Mouse (Mus musculus) adrenal gland, postnatal 10 days (tissue): ENCODE data around the gene Creg2. TPM values are rescaled to one million over a fixed set of nuclear protein-coding genes. Genes with fewer than 3 reads are reported as not detected.
A peak's percentile ranks its signal among the peaks of the same experiment; 100 is the strongest.
"Not testable (repeated sequence)": the region's sequence is repeated elsewhere in the genome, so short reads cannot be mapped to it uniquely, and the experiment has no call there.

Experiments
- DNase-seq: peaks from one replicate; pipeline ENCODE4 v3.0.0; 2021; ENCODE audit warnings: mixed read lengths
- long read RNA-seq, 2 experiments: library from polyadenylated mRNA; stranded (forward); transcript quantifications; one replicate each; pipeline ENCODE4 v2.0.0; 2021
- total RNA-seq, 2 experiments: library from RNA; stranded (reverse); gene quantifications; 2 replicates each; pipeline ENCODE4 v1.2.3; 2021

Creg2 gene
- total RNA-seq: 1 to 10 TPM in 1 of 2 experiments, under 1 TPM in 1; 0.36 to 1.1 TPM
- long read RNA-seq, experiment 1: 0 reads
- long read RNA-seq, experiment 2: 0 reads

DNA sequence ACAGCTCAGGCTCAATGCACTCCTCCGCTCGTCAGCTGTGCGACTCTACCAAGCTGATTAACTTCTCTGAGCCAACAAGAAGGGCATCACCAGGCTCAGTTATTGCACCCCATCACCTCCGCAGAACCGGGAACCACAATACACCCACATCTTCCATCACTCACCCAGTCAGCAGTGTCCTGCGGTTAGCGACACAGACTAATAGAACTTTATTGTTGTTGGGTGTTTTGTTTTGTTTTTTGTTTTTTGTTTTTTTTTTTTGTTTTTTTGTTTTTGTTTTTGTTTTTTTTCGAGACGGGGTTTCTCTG lies at the start of gene Creg2:
Gene Creg2 (minus strand): TSS at position 234 of the 308 bp plus-strand sequence.
- no peak for DNase-seq

- no peak for DNase-seq
These were observed 49.5 kb upstream of the Creg2 start for GRCm38 (mm10) chr1:39700599-39701273.

DNA sequence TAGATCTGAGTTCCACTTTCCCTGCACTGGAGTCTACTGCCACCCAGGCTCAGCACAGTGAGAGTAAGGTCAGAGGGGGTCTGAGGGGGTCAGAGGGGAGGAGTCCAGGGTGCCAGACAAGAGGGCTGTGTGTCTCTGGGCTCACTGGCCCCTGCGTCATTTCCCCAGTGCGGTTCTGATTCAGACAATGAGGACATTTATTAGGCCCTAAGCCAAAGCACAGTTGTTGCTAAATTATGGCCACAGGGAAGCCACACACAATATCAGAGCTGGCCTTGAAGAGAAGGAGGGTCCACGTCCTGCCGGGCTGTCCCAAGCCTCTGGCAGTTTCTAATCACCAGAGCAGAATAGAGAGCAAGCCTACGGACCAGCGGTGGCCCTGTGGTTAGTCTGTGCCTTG lies 47.2 kb upstream of the Creg2 start:
- peak; percentile 67 for DNase-seq

GRCm38 (mm10) chr1:39695198-39695597 lies 43.9 kb upstream of the Creg2 start:
- no peak for DNase-seq

- DNase-seq: no peak
These were observed 43.5 kb upstream of the Creg2 start for GRCm38 (mm10) chr1:39694756-39695155.

- DNase-seq: no peak
These were observed 40.7 kb upstream of the Creg2 start for GRCm38 (mm10) chr1:39691974-39692373.

- no peak for DNase-seq
These were observed 39.8 kb upstream of the Creg2 start for GRCm38 (mm10) chr1:39691061-39691460.

GRCm38 (mm10) chr1:39688573-39688972 lies 37.3 kb upstream of the Creg2 start:
- DNase-seq: no peak

- DNase-seq: no peak
These were observed 36.0 kb upstream of the Creg2 start for GRCm38 (mm10) chr1:39687279-39687678.

- peak; percentile 84 for DNase-seq
These were observed 34.6 kb upstream of the Creg2 start for GRCm38 (mm10) chr1:39685841-39686240.

DNA sequence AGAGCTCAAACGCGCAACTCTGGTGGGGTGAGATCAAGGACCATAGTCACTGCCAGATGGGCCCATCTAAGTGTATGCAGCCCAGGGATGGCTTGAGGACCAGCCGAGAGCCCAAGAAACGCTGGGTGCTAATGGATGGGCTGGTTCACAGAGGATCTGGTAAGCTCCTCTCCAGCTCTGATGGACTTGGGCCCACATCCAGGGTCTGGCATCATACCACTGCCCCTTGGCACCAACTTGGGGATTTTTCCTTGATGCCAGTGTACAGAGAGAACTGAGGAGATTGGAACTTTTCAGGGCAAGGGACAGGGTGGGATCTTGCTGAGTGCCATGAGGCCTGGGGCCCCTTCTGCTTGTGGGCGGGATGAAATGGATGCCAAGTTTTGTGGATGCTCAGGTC lies 30.4 kb upstream of the Creg2 start:
- DNase-seq: no peak

GRCm38 (mm10) chr1:39680546-39680945 lies 29.3 kb upstream of the Creg2 start:
- no peak for DNase-seq

DNA sequence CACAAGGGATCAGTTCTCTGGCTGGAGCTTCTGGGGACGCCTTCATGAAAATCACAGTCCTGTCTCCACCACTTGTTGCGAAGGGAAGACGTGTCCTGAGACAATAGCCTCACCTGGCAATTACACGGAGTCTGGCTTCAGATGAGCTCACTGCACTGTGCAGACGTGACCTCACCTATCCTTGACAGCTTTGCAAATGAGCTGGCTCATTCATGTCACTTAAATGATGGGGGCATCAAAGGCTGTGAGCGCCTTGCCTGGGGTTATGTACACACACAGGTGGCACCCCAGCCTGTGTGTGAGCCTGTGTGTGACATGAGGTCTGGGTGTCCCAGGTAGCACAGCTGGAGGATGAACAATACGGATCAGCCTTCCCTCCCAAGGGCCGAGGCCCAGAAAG lies 27.6 kb upstream of the Creg2 start:
- DNase-seq: no peak

- no peak for DNase-seq
These were observed 25.1 kb upstream of the Creg2 start for GRCm38 (mm10) chr1:39676221-39676876.

DNA sequence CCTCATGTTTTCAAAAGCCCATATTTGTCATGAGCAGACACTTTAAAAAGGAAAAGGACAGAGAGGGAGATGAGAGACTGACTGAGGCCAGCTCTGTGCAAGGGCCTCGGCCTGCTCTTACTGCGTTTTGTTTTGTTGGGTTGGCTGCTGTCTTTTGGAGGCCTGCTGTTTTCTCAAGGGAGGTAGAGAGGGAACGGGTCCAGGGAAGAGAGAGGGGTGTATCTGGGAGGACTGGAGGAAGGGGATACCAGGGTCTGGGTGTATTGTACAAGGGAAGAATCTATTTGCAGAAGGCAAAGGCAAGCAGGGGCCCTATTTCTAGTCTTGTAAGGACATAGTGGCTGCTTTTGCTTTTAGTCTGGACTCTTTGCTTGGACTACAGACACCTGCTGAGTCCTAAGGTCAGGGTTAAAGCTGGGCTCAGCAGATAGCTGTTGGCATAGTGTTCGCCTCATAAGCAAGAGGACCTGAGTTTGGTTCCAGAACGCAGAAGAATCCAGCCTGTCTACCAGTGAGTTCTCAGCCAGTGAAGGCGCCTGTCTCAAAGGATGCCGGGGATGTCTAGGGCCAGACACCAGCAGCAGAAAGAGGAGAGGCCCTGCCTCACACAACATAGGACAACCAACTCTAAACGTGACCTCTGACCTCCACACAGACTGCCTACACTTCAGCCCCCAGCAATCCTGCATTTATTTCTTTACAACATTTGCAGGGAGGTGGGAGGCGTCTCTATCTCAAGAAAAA lies 21.3 kb upstream of the Creg2 start:
- no peak for DNase-seq

DNA sequence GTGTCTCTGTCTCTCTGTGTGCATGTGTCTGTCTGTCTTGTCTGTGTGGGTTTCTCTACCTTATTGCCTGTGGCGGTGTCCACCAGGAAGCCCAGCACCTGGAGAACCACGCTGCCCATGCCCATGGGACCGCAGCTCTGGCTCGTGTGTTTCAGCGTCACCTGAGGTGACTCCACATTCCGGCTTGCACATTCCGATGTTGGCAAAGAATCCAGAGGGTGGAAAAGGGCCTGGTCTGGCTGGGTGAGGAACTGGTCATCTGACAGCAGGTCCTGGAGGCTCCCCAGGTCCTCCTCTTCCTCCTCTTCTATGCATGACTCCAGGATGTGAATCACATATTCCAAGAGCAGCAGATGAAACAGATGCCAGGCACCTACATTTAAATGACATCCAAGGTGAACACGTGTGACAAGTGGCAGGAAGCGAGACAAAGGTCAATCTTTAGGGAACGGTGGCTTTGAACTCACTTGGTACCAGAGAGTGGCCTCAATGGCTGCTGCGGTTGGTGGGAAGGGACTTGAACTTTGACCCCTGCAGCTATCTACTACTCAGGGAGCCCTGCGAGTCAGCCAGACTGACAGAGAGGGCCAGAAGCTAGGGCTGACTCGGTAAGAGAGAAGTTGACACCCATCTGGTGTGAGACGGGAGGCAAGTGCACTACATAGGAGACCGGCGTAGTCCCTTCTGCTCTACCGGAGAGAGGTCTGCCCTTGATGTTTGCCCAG lies 19.1 kb upstream of the Creg2 start:
- no peak for DNase-seq

DNA sequence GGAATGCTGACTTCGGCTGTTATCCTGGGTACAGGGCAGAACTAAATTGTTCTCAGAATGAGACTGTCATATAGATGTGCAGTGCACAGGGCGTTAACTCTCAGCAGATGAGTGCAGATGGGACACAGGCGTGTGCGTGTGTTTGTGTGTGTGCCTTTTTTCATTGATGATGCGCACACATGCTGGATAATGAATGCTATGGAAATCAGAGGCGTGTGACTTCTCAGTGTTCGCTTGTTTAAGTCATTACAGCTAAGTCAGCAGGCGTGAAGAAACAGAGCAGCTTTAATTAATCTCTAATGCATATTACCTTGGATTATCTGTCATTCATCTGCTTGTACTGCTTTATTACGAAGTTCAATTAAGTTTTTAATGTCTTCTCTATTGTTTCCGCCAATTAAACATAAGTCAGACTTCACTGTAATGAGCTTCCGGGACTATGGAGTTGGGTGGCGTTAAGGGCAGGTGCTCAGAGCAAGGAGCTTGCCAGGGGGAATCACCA lies 15.5 kb upstream of the Creg2 start:
- no peak for DNase-seq

DNA sequence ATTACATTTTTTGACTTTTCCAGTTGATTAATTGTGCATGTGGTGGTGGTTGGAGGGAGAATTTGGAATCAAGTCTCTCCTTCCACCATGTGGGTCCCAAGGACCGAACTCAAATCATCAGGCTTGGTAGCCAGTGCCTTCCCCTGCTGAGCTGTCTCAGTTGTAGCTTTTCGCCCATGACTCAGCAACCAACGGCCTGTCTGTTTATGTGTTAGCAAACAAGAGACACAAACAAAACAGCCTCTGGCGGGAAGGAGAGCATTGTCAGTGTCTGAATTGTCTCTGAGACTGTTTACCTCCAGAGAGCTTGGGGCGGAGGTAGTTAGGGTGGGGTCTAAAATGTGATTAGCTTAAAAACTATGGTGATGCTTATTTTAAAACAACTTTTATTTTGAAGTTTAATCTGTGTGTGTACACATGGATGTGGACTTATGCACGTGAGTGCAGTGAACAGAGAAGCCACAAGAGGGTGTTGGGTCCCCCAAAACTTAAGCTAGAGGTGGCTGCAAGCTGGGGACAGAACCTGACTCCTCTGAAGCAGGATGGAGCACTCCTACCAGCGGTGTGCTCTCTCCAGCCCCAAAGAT lies 12.9 kb upstream of the Creg2 start:
- DNase-seq: no peak

DNA sequence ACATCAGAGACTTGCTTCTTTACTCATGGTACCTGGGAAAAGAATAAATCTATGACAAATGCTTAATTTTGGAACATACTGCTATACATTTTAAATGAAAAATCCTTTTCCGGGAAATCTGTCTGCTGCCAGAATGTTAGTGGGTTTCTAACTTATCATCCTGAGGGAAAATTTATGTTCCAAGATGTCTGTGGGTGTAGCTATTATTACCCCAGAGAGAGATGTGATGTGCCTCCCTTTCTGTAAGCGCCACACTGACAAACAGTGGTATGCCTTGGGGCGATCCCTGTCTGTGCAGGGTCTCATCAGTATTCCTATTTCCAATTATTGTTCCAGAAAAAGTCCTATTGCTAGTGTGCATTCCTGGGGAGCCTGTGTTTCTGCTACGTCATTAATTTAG lies 11.8 kb upstream of the Creg2 start:
- DNase-seq: no peak

DNA sequence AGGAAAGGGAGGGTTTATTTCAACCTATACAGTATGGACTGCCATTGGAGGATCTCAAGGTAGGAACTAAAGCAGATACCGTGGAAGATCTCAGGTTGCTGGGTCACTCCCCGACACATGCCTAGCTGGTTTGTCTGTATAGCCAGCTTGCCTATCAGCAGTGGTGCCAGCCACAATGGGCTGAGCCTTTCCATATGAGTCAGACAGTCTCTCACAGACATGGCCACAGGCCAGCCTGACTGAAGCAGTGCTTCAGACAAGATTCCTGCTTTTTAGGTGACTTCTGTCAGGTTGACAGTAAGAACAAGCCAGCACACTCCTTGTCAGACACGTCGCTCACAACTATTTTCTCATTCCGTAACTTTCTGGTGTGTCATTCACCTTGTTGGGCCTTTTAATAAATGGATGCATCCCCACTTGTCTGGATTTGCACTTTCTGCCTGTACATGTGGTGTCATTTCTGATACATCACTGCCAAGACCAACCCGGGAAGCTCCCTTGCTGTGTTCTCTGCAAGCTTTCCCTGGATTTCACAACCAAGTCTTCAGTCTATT lies 5.8 kb upstream of the Creg2 start:
- DNase-seq: no peak

- not testable (repeated sequence) for DNase-seq
These were observed 3.6 kb upstream of the Creg2 start for GRCm38 (mm10) chr1:39654901-39655300.

DNA sequence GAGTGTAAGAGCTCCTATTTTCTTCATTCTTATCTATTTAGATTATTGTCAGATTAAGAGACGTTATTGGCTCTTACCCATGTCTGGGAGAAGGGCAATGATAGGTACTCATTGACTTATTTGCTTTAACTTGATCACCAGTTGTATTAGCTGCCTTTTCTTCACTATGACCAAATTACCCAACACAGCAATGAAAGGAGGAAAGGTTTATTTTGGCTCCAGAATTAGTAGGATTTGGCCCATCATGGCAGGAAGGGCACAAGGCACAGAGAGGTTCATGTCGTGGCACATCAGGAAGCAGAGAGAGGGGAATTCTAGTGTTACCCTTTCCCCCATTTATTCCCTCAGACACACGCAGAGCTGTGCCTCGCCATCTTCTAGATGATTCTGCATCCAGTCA lies 1.8 kb upstream of the Creg2 start:
- DNase-seq: no peak
